Mouse (Mus musculus) CH12.LX (cell line): Measurements from ENCODE around the gene Tmem132c.

Experiments used
- CHD2 ChIP-seq: IDR thresholded peaks from 2 replicates; pipeline ENCODE4 v1.6.1; 2011; ENCODE audit warnings: low read length, improper control_type of control experiment
- CTCF ChIP-seq, 2 experiments: IDR thresholded peaks in 1 of 2; conservative IDR thresholded peaks in 1 of 2; 2 replicates each; pipeline ENCODE4 v1.5.1; 2011 to 2012; ENCODE audit warnings: low read depth in 2 of 2, low read length in 2 of 2, improper control_type of control experiment in 1 of 2, inconsistent platforms in 1 of 2, mild to moderate bottlenecking in 1 of 2, moderate library complexity in 1 of 2
- EP300 ChIP-seq: IDR thresholded peaks from 2 replicates; pipeline ENCODE4 v1.6.1; 2011; ENCODE audit warnings: low read length, improper control_type of control experiment
- ETS1 ChIP-seq: conservative IDR thresholded peaks from 2 replicates; pipeline ENCODE4 v1.6.1; 2012; ENCODE audit warnings: low read depth, mild to moderate bottlenecking, inconsistent platforms, low read length, improper control_type of control experiment, moderate library complexity
- GABPA ChIP-seq: IDR thresholded peaks from 2 replicates; pipeline ENCODE4 v1.6.1; 2012; ENCODE audit warnings: low read depth, low read length, improper control_type of control experiment, inconsistent platforms; ENCODE audit not compliant: insufficient replicate concordance
- MAFK ChIP-seq: IDR thresholded peaks from 2 replicates; pipeline ENCODE4 v1.6.1; 2011; ENCODE audit warnings: low read length, improper control_type of control experiment; ENCODE audit not compliant: insufficient replicate concordance
- MAX ChIP-seq: IDR thresholded peaks from 2 replicates; pipeline ENCODE4 v1.6.1; 2011; ENCODE audit warnings: low read length, improper control_type of control experiment
- PAX5 ChIP-seq: IDR thresholded peaks from 2 replicates; pipeline ENCODE4 v1.6.1; 2012; ENCODE audit warnings: low read length, inconsistent platforms, mixed read lengths
- RCOR1 ChIP-seq: conservative IDR thresholded peaks from 2 replicates; pipeline ENCODE4 v1.6.1; 2012; ENCODE audit warnings: low read depth, mild to moderate bottlenecking, inconsistent platforms, low read length, improper control_type of control experiment
- SIN3A ChIP-seq: IDR thresholded peaks from 2 replicates; pipeline ENCODE4 v1.6.1; 2012; ENCODE audit warnings: low read length, improper control_type of control experiment, inconsistent platforms
- USF1 ChIP-seq: IDR thresholded peaks from 2 replicates; pipeline ENCODE4 v1.6.1; 2014; ENCODE audit warnings: low read depth, mild to moderate bottlenecking, inconsistent platforms, low read length, improper control_type of control experiment
- ZC3H11A ChIP-seq: IDR thresholded peaks from 2 replicates; pipeline ENCODE4 v1.6.1; 2012; ENCODE audit warnings: low read depth, mild to moderate bottlenecking, inconsistent platforms, low read length, improper control_type of control experiment
- ZMIZ1 ChIP-seq: IDR thresholded peaks from 2 replicates; pipeline ENCODE4 v1.6.1; 2012; ENCODE audit warnings: low read depth, mild to moderate bottlenecking, inconsistent platforms, low read length, improper control_type of control experiment

GRCm38 (mm10) chr5:127474856-127475255, 233.2 kb downstream of the Tmem132c start:
- TF ChIP-seq ETS1 (no peak), GABPA (no peak), ZMIZ1 (no peak), CTCF (conservative IDR thresholded peaks at IDR 0.05 in 1 of 2, IDR thresholded peaks at IDR 0.05 in 1 of 2; ENCODE audit: low read depth in 2 of 2, low read length in 2 of 2) (no peak), MAX (no peak), MAFK (no peak), ZC3H11A (no peak), SIN3A (no peak), PAX5 (no peak), USF1 (no peak), EP300 (no peak), RCOR1 (no peak), CHD2 (no peak)
